Mouse (Mus musculus) small intestine, adult 2 months (tissue): ENCODE results near the gene Mgrn1. TPM values are rescaled to one million over a fixed set of nuclear protein-coding genes. Genes with fewer than 3 reads are reported as not detected.

Experiments used
- H3K27ac ChIP-seq: fragments of 200-500 bp; 2 replicates; pipeline ENCODE4 v1.5.1; 2012; ENCODE audit warnings: low read depth, low read length, control low read depth, inconsistent platforms; ENCODE audit not compliant: insufficient read depth
- H3K27me3 ChIP-seq: fragments of 200-500 bp; 2 replicates; pipeline ENCODE4 v1.6.1; 2012; ENCODE audit warnings: mild to moderate bottlenecking, moderate library complexity, low read length, inconsistent platforms; ENCODE audit not compliant: control insufficient read depth, insufficient read depth
- H3K36me3 ChIP-seq: fragments of 200-500 bp; 2 replicates; pipeline ENCODE4 v1.6.1; 2012; ENCODE audit warnings: mild to moderate bottlenecking, low read length, control low read depth, inconsistent platforms; ENCODE audit not compliant: control insufficient read depth, insufficient read depth
- H3K4me1 ChIP-seq: fragments of 200-500 bp; 2 replicates; pipeline ENCODE4 v1.6.1; 2012; ENCODE audit warnings: low read length, inconsistent platforms, mixed read lengths; ENCODE audit not compliant: control insufficient read depth, insufficient read depth, insufficient read length
- H3K4me3 ChIP-seq: fragments of 200-500 bp; 2 replicates; pipeline ENCODE4 v1.5.1; 2012; ENCODE audit warnings: low read depth, mild to moderate bottlenecking, control low read depth, inconsistent platforms, low read length, moderate library complexity
- CTCF ChIP-seq: fragments of 200-500 bp; IDR thresholded peaks from 2 replicates; pipeline ENCODE4 v1.5.1; 2012; ENCODE audit warnings: low read depth, mild to moderate bottlenecking, control low read depth, inconsistent platforms, low read length, moderate library complexity, mixed read lengths; ENCODE audit not compliant: insufficient replicate concordance, insufficient read length; ENCODE audit errors: extremely low read depth
- POLR2A ChIP-seq: fragments of 200-500 bp; IDR thresholded peaks from 2 replicates; pipeline ENCODE4 v1.6.1; 2012; ENCODE audit warnings: low read depth, mild to moderate bottlenecking, control low read depth, inconsistent platforms, low read length, moderate library complexity
- WGBS: fragments of 180-500 bp; shearing (Covaris S2); methylation state at CpG from one replicate; pipeline ENCODE4 v1.1.7; 2018; 5-methylcytosine and 5-hydroxymethylcytosine counted together
- polyA plus RNA-seq: library from polyadenylated mRNA; depleted of rRNA; stranded (reverse); fragments of >200 nt; gene quantifications from 2 replicates; pipeline ENCODE4 v1.2.3, GENCODE M21; 2012

Gene Mgrn1
- polyA plus RNA-seq, 1 experiment: 164 TPM

DNA sequence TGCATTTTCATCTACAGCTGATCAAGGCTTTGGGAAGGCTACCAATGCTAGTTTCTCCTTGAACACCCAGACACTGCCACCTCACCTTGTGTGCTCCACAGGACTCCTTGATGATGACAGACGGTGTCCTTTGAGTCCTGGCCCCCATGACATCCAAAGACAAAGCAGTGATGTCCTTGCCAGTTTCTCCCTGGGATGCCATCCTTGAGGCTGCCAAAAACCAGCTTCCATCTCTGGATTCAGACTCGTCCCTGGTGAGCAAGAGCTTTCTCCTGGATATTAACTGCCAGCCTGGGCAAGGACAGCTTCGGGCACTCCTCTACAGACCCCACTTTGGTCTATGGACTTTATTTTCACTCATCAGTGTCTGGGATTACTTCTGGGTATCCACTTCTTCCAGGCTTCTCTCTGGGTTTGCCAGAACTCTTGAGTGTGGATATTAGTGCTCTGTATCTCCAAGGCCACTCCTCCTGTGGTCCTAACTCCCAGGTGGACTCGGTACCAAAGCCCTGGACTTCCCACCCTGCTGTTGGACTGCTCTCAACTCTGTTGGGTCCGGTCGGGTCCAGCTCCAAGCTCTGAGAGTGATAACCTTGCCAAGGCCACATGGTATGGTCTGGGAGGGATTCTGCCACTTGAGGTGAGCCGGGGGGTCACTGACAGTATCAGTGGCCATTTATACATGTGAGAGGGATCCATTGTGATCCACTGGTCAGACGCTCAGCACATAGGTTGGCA is 79.5 kb downstream of the Mgrn1 start:
- H3K27me3 ChIP-seq: no peaks in the 10 kb centered on the region
- no peak for TF ChIP-seq POLR2A
- TF ChIP-seq CTCF: no peak
- H3K27ac ChIP-seq: no peak overlapping the region
- H3K4me3 ChIP-seq: no peak overlapping the region
- peaks cover 13% of the 10 kb centered on the region; the same call in 1 of the 2 replicates for H3K4me1 ChIP-seq
- WGBS: 88% methylated on average over 8 of the region's 8 CpGs
- no peaks in the 10 kb centered on the region for H3K36me3 ChIP-seq

DNA sequence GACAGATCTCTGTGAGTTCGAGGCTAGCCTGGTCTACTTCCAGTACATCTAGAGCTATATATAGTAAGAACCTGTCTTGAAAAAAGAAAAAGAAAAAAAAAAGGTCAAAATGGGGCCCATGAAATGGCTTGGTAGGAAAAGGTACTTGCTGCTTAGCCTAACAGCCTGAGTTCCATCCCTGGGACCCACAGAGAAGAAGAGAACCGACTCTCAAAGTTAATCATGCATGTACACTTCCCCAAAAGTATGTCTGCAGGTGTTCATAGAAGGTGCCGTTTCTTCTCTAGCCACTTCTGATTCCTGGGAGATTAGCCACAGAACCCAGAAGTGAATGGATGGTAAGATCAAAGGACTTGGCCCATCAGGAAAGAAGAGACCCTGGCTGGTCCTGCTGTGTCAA is 82.4 kb downstream of the Mgrn1 start:
- H3K27ac ChIP-seq: no peak overlapping the region
- 78% methylated on average over 3 of the region's 3 CpGs for WGBS
- H3K36me3 ChIP-seq: no peaks in the 10 kb centered on the region
- H3K4me3 ChIP-seq: no peak overlapping the region
- H3K27me3 ChIP-seq: no peaks in the 10 kb centered on the region
- TF ChIP-seq POLR2A: no peak
- TF ChIP-seq CTCF: no peak
- peaks cover 2% of the 10 kb centered on the region; the same call in 1 of the 2 replicates for H3K4me1 ChIP-seq

DNA sequence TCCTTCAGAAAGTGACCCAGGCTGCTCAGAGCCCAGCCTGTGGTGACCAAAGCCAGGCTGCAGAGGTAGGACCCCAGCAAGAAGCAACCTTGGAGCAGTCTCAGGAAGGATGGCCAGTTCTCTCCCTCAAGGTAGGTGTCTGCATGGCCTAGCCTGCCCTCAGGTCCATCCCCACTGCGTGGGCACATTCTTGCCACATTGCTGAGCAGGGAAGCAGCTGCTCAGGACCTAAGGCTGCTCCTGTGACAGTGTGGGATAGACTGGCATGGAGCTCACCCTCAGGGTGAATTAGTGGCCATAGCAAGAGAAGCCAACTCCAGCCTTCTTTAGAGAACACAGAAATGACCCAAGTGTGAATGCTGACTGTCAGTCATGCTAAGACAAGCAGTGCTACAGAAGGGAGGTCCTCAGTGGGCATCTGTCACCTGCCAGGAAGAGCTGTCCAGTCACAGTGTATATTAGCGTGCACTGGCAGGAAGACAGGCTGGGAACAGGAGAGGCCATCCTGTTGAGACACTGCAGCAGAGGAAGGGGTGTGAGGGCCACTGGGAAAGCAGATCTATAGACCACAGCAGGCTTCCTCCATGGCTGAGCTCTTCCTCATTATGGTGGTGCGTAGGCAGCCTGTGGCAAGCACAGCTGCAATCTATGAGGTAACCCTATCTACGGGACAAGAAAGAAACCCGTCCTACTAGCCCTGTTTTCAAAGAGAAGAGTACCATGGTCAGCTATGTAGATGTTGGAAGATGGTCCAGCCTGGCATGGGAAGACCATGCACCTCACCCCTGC is 83.2 kb downstream of the Mgrn1 start:
- Histone ChIP-seq H3K4me3 (no peak overlapping the region), H3K27ac (peak overlapping the region; percentile 30; the same call in 1 of the 2 replicates), H3K36me3 (no peaks in the 10 kb centered on the region), H3K4me1 (0 out of 2 replicates have a peak, but pooled peaks cover 2% of the 10 kb centered on the region), H3K27me3 (no peaks in the 10 kb centered on the region)
- WGBS: 74% methylated on average over 5 of the region's 5 CpGs
- TF ChIP-seq POLR2A (no peak), CTCF (no peak)

DNA sequence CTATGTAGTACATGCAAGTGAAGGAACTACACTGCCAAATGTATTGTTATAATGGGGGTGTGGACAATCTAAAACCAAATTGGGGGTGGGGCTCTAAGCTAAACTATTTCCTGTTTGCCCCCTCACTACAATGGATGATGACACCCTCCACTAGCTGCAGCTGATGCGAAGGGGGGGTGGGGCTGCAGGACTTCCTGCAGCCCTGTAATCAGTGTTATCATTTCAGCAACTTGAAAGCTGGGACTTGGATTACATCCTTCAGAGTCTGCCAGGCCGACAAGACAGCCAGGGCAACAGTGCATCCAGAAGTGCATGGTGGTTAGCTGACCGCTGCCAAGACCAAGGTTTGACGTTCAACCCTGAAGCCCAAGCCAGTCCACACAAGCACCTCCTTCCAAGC is 85.6 kb downstream of the Mgrn1 start:
- no peak overlapping the region for H3K27ac ChIP-seq
- 68% methylated on average over 4 of the region's 4 CpGs for WGBS
- H3K27me3 ChIP-seq: no peaks in the 10 kb centered on the region
- H3K4me3 ChIP-seq: no peak overlapping the region
- TF ChIP-seq POLR2A (no peak), CTCF (no peak)
- no peaks in the 10 kb centered on the region for H3K4me1 ChIP-seq
- no peaks in the 10 kb centered on the region for H3K36me3 ChIP-seq

DNA sequence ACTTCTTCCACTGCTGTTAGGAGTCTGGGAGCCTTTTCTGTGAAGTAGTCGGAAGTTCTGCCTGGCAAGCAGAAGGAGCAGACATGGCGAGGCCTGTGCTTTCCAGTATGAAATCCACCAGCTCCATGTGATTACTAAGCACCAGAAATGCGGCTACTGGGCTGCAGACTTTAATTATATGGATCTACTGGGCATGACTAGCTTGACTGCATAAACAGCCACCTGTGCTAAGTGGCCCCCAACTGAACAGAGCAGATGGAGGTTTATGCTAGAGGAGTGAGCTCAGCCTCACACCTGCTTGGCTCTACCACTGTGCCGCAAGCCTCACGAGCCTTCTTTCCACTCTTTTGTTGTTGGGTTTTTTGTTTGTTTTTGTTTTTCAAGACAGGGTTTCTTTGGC is 88.5 kb downstream of the Mgrn1 start:
- WGBS: 94% methylated on average over 5 of the region's 5 CpGs
- Histone ChIP-seq H3K27me3 (no peaks in the 10 kb centered on the region), H3K4me3 (no peak overlapping the region), H3K27ac (no peak overlapping the region), H3K36me3 (no peaks in the 10 kb centered on the region), H3K4me1 (no peaks in the 10 kb centered on the region)
- TF ChIP-seq POLR2A (no peak), CTCF (no peak)

DNA sequence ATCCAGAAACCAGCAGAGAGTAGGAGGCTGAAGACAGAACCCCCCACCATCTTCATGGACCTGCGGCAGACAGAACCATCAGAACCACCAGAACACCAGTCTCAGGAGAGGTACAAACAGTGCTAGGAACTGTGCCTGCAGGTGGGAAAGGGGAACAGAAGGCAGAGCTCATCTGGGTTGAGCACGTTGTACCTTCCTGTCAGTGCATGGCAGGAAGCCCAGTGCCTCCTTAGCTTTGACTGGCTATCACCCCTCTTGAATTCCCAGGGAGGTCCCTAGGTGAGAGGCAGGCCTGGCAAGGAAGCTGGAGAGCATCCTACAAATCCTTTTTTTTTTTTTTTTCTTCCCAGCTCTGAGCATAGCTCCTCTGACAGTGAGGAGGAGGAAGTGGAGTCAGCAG is 90.1 kb downstream of the Mgrn1 start:
- no peak overlapping the region for H3K4me3 ChIP-seq
- no peaks in the 10 kb centered on the region for H3K36me3 ChIP-seq
- 71% methylated on average over 2 of the region's 2 CpGs for WGBS
- H3K4me1 ChIP-seq: no peaks in the 10 kb centered on the region
- H3K27me3 ChIP-seq: no peaks in the 10 kb centered on the region
- H3K27ac ChIP-seq: no peak overlapping the region
- TF ChIP-seq CTCF (no peak), POLR2A (no peak)
